Mouse (Mus musculus) kidney, adult 9 months (tissue): ENCODE measurements around the gene Magi2.

ENCODE experiments used
- DNase-seq: peaks from one replicate; pipeline ENCODE4 v3.0.0; 2022

The Magi2 gene

GRCm38 (mm10) chr5:20087083-20087482 is 860.2 kb downstream of the Magi2 start:
- DNase-seq, result no peak

- DNase-seq, result no peak
Measured at GRCm38 (mm10) chr5:20103869-20104268, 877.0 kb downstream of the Magi2 start.

GRCm38 (mm10) chr5:20104496-20104895 is 877.7 kb downstream of the Magi2 start:
- no peak for DNase-seq

GRCm38 (mm10) chr5:20109496-20109895 is 882.7 kb downstream of the Magi2 start:
- DNase-seq, result no peak

- DNase-seq, result no peak
Measured at GRCm38 (mm10) chr5:20117156-20117555, 890.3 kb downstream of the Magi2 start.

GRCm38 (mm10) chr5:20140235-20140634 is 913.4 kb downstream of the Magi2 start:
- no peak for DNase-seq

GRCm38 (mm10) chr5:20140662-20141444 is 914.0 kb downstream of the Magi2 start:
- DNase-seq, result no peak

GRCm38 (mm10) chr5:20153359-20154125 is 926.7 kb downstream of the Magi2 start:
- no peak for DNase-seq

GRCm38 (mm10) chr5:20196765-20197164 is 969.9 kb downstream of the Magi2 start:
- DNase-seq, result no peak

- DNase-seq, result no peak
Measured at GRCm38 (mm10) chr5:20197395-20197794, 970.6 kb downstream of the Magi2 start.

- DNase-seq, result no peak
Measured at GRCm38 (mm10) chr5:20201348-20201747, 974.5 kb downstream of the Magi2 start.

- no peak for DNase-seq
Measured at GRCm38 (mm10) chr5:20208110-20208509, 981.3 kb downstream of the Magi2 start.

GRCm38 (mm10) chr5:20213299-20213698 is 986.5 kb downstream of the Magi2 start:
- DNase-seq, result no peak

GRCm38 (mm10) chr5:20226471-20227210 is 999.8 kb downstream of the Magi2 start:
- DNase-seq, result peak; percentile 80

- peak; percentile 11 for DNase-seq
Measured at GRCm38 (mm10) chr5:20227912-20228762, 1001.3 kb downstream of the Magi2 start.

GRCm38 (mm10) chr5:20231908-20232307 is 1005.1 kb downstream of the Magi2 start:
- DNase-seq, result no peak

- DNase-seq, result peak; percentile 59
Measured at GRCm38 (mm10) chr5:20241523-20241922, 1014.7 kb downstream of the Magi2 start.

GRCm38 (mm10) chr5:20242496-20242895 is 1015.7 kb downstream of the Magi2 start:
- no peak for DNase-seq

- no peak for DNase-seq
Measured at GRCm38 (mm10) chr5:20249382-20249781, 1022.5 kb downstream of the Magi2 start.

- no peak for DNase-seq
Measured at GRCm38 (mm10) chr5:20251541-20251940, 1024.7 kb downstream of the Magi2 start.

- no peak for DNase-seq
Measured at GRCm38 (mm10) chr5:20256150-20256868, 1029.5 kb downstream of the Magi2 start.

GRCm38 (mm10) chr5:20256933-20257332 is 1030.1 kb downstream of the Magi2 start:
- DNase-seq, result no peak
